Comparison of ENCODE assay signal across 9 mouse cellular contexts in the genomic region with DNA sequence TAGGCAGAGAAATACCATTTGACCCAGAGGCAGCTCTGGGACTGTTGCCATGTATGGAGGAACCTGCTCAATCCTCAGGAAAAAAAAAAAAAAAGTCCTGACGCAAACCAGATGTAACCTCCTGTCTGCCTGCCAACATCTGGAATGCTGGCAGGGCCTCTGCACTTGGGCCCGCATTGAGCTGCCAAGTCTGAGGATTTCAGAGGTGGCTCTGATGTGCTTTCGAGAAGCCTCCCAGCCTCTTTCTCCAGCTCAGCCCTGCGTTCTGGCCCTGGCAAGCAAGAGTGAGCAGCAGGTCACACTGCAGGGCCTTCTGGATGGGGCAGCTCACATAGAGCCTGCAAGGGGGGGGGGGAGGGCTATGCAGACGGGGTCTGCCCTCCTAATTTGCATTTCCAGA. TPM values are rescaled to one million over a fixed set of nuclear protein-coding genes. Genes with fewer than 3 reads are reported as not detected.
DNase-seq lines count a peak whose midpoint lies in the region; ATAC-seq lines count a peak whose summit lies in the region.
"Had no signal": no experiment of that assay in that cellular context is flagged by ENCODE, and none has a peak within 500 bp of the region (broad histone marks: within the 10 kb centered on the region; RNA-seq: fewer than 3 reads in every experiment).

No protein-coding gene starts in this region.

- H3K4me2 ChIP-seq in forebrain, embryonic 12.5 days = no peak overlapping the region
- no peak overlapping the region for H3K4me2 ChIP-seq in forebrain, embryonic 11.5 days (ENCODE audit: low read depth, low read length, severe bottlenecking)
- H3K4me2 ChIP-seq in limb, embryonic 13.5 days (replicated peaks) = peak overlapping the region; percentile 91

- ATAC-seq in forebrain, embryonic 12.5 days (ENCODE audit: low FRiP score) = no peak
- ATAC-seq in forebrain, embryonic 11.5 days (replicated peaks; ENCODE audit: low FRiP score) = no peak
- ATAC-seq in limb, embryonic 13.5 days (ENCODE audit: low FRiP score, low read depth) = peak; percentile 71

- peaks cover under 1% of the 10 kb centered on the region; the same call in 1 of the 2 replicates for H3K27me3 ChIP-seq in forebrain, embryonic 12.5 days
- H3K27me3 ChIP-seq in forebrain, embryonic 11.5 days (ENCODE audit: control insufficient read depth, insufficient read depth, low read length) = no peaks in the 10 kb centered on the region
- H3K27me3 ChIP-seq in hindbrain, embryonic 10.5 days (ENCODE audit: insufficient read depth, poor library complexity, severe bottlenecking) = no peaks in the 10 kb centered on the region
- no peaks in the 10 kb centered on the region for H3K27me3 ChIP-seq in limb, embryonic 13.5 days

- no peak overlapping the region for H3K4me3 ChIP-seq in forebrain, embryonic 12.5 days (replicated peaks)
- no peak overlapping the region for H3K4me3 ChIP-seq in forebrain, embryonic 11.5 days (ENCODE audit: low read depth, low read length)
- no peak overlapping the region for H3K4me3 ChIP-seq in hindbrain, embryonic 10.5 days
- peak overlapping the region; percentile 96 for H3K4me3 ChIP-seq in limb, embryonic 13.5 days
- H3K4me3 ChIP-seq: erythroblast, embryonic 14.5 days had no signal

- peaks cover 14% of the 10 kb centered on the region for H3K4me1 ChIP-seq in forebrain, embryonic 12.5 days
- H3K4me1 ChIP-seq in forebrain, embryonic 11.5 days (replicated peaks; ENCODE audit: control insufficient read depth, insufficient read depth, low read length) = 0 out of 2 replicates have a peak, but pooled peaks cover 7% of the 10 kb centered on the region
- peaks cover 61% of the 10 kb centered on the region for H3K4me1 ChIP-seq in hindbrain, embryonic 10.5 days (replicated peaks)
- H3K4me1 ChIP-seq in limb, embryonic 13.5 days = peaks cover 68% of the 10 kb centered on the region

- no peak overlapping the region for H3K9ac ChIP-seq in forebrain, embryonic 12.5 days
- H3K9ac ChIP-seq in forebrain, embryonic 11.5 days (ENCODE audit: low read length) = no peak overlapping the region
- peak overlapping the region; percentile 56; the same call in 1 of the 2 replicates for H3K9ac ChIP-seq in limb, embryonic 13.5 days

- H3K9me3 ChIP-seq in forebrain, embryonic 12.5 days = no peaks in the 10 kb centered on the region
- no peaks in the 10 kb centered on the region for H3K9me3 ChIP-seq in forebrain, embryonic 11.5 days (ENCODE audit: control insufficient read depth, low read length)
- no peaks in the 10 kb centered on the region for H3K9me3 ChIP-seq in hindbrain, embryonic 10.5 days
- H3K9me3 ChIP-seq in limb, embryonic 13.5 days = no peaks in the 10 kb centered on the region

- peaks cover 40% of the 10 kb centered on the region for H3K36me3 ChIP-seq in forebrain, embryonic 12.5 days (replicated peaks)
- no peaks in the 10 kb centered on the region; the same call in 1 of the 2 replicates for H3K36me3 ChIP-seq in forebrain, embryonic 11.5 days (ENCODE audit: control insufficient read depth, insufficient read depth, low read length)
- H3K36me3 ChIP-seq in hindbrain, embryonic 10.5 days = peaks cover 73% of the 10 kb centered on the region
- peaks cover 68% of the 10 kb centered on the region for H3K36me3 ChIP-seq in limb, embryonic 13.5 days

- H3K27ac ChIP-seq in forebrain, embryonic 12.5 days = peak overlapping the region; percentile 26; the same call in 1 of the 2 replicates
- H3K27ac ChIP-seq in forebrain, embryonic 11.5 days (ENCODE audit: low read depth, low read length) = no peak overlapping the region
- H3K27ac ChIP-seq in hindbrain, embryonic 10.5 days = peak overlapping the region; percentile 74
- peak overlapping the region; percentile 94 for H3K27ac ChIP-seq in limb, embryonic 13.5 days

- no peak for DNase-seq in forebrain, embryonic 11.5 days (ENCODE audit: low spot score)
- peak; percentile 97 for DNase-seq in fibroblast of lung, adult 2 months (ENCODE audit: low read depth)
- no peak for DNase-seq in hindbrain, embryonic 10.5 days (ENCODE audit: low spot score)
- DNase-seq in testis, postnatal 10 days (ENCODE audit: low spot score) = peak; percentile 71
- DNase-seq in cerebellum, adult 8-10 months = no peak
- no peak for DNase-seq in left cerebral cortex, postnatal 36 days (ENCODE audit: low spot score in 2 of 2)

- intact Hi-C loops in left cerebral cortex, postnatal 36 days (cut with DNase I) = no loop called here

- WGBS in forebrain, embryonic 12.5 days = 75% methylated on average over 5 of the region's 5 CpGs
- WGBS in forebrain, embryonic 11.5 days = 59% methylated on average over 5 of the region's 5 CpGs
- WGBS in hindbrain, embryonic 10.5 days = 55% methylated on average over 5 of the region's 5 CpGs
- WGBS in limb, embryonic 13.5 days = 7% methylated on average over 5 of the region's 5 CpGs

RNA-seq across cellular contexts. Expression of gene Igfbp4, which starts 6.1 kb away (rescaled TPM):
- 214 and 247 TPM in 2 replicates for polyA plus RNA-seq in forebrain, embryonic 12.5 days (2016; fragmentation: Nextera tagmentation; extraction: Ambion mirVana)
- 246 and 252 TPM in 2 replicates for polyA plus RNA-seq in forebrain, embryonic 11.5 days (2014; fragmentation: Nextera tagmentation; extraction: Ambion mirVana)
- 424 and 437 TPM in 2 replicates for polyA plus RNA-seq in hindbrain, embryonic 10.5 days (2016; fragmentation: Nextera tagmentation; extraction: Ambion mirVana)
- 1,212 and 1,268 TPM in 2 replicates for polyA plus RNA-seq in limb, embryonic 13.5 days (2015; fragmentation: Nextera tagmentation; extraction: Ambion mirVana)
- total RNA-seq in left cerebral cortex, postnatal 36 days (2021) = 10 to 100 TPM; 72.0 to 90.9 TPM

RNA-seq across cellular contexts. Expression of gene Top2a, which starts 23.1 kb away (rescaled TPM):
- 355 and 367 TPM in 2 replicates for polyA plus RNA-seq in forebrain, embryonic 12.5 days (2016; fragmentation: Nextera tagmentation; extraction: Ambion mirVana)
- polyA plus RNA-seq in forebrain, embryonic 11.5 days (2014; fragmentation: Nextera tagmentation; extraction: Ambion mirVana) = 446 and 476 TPM in 2 replicates
- 225 and 320 TPM in 2 replicates for polyA plus RNA-seq in hindbrain, embryonic 10.5 days (2016; fragmentation: Nextera tagmentation; extraction: Ambion mirVana)
- 270 and 275 TPM in 2 replicates for polyA plus RNA-seq in limb, embryonic 13.5 days (2015; fragmentation: Nextera tagmentation; extraction: Ambion mirVana)
- 1 to 10 TPM in 1 of 2 experiments, under 1 TPM in 1; 0.66 to 1.8 TPM for total RNA-seq in left cerebral cortex, postnatal 36 days (2021)

RNA-seq across cellular contexts. Expression of gene Tns4, which starts 42.0 kb away (rescaled TPM):
- polyA plus RNA-seq in forebrain, embryonic 12.5 days (2016; fragmentation: Nextera tagmentation; extraction: Ambion mirVana) = 0.04 and 0.29 TPM in 2 replicates
- 0.27 and 0.65 TPM in 2 replicates for polyA plus RNA-seq in forebrain, embryonic 11.5 days (2014; fragmentation: Nextera tagmentation; extraction: Ambion mirVana)
- polyA plus RNA-seq in hindbrain, embryonic 10.5 days (2016; fragmentation: Nextera tagmentation; extraction: Ambion mirVana) = 0.67 and 1.0 TPM in 2 replicates
- polyA plus RNA-seq in limb, embryonic 13.5 days (2015; fragmentation: Nextera tagmentation; extraction: Ambion mirVana) = 0.55 and 1.2 TPM in 2 replicates
- total RNA-seq in left cerebral cortex, postnatal 36 days (2021) = under 1 TPM; 0.45 to 0.54 TPM
- polyA plus RNA-seq: erythroblast, embryonic 14.5 days had no signal

Comparison
In these comparisons a context has a peak if more than half of its experiments do, and no peak if none do; other contexts are left out.
1. DNase-seq: peak in fibroblast of lung, adult 2 months (single experiment) and testis, postnatal 10 days (single experiment); none in forebrain, embryonic 11.5 days (single experiment), hindbrain, embryonic 10.5 days (single experiment), cerebellum, adult 8-10 months (single experiment) and left cerebral cortex, postnatal 36 days (0 of 2).